Mouse (Mus musculus) myocyte (in vitro differentiated cells): ENCODE data around the gene Sept3.

Source experiments
- MAX ChIP-seq: IDR thresholded peaks from one replicate; pipeline ENCODE4 v1.6.1; 2011; ENCODE audit warnings: low read depth, mild to moderate bottlenecking, control low read depth
- MYOG ChIP-seq, 3 experiments: IDR thresholded peaks; one replicate each; pipeline ENCODE4 v1.6.1; 2011; ENCODE audit warnings: control low read depth in 2 of 3, low read depth in 2 of 3, mild to moderate bottlenecking in 2 of 3; ENCODE audit not compliant: insufficient read length in 2 of 3, control insufficient read depth in 1 of 3, insufficient read depth in 1 of 3
- POLR2A ChIP-seq: IDR thresholded peaks from one replicate; pipeline ENCODE4 v1.6.1; 2011; ENCODE audit warnings: low read depth, mild to moderate bottlenecking, control low read depth, moderate library complexity; ENCODE audit not compliant: insufficient read length
- POLR2AphosphoS2 ChIP-seq: IDR thresholded peaks from one replicate; pipeline ENCODE4 v1.6.1; 2011; ENCODE audit warnings: low read depth, control low read depth; ENCODE audit not compliant: insufficient read length
- REST ChIP-seq: IDR thresholded peaks from one replicate; pipeline ENCODE4 v1.6.1; 2011; ENCODE audit warnings: mild to moderate bottlenecking, control low read depth, moderate library complexity; ENCODE audit not compliant: insufficient read depth, insufficient read length
- TCF12 ChIP-seq: IDR thresholded peaks from one replicate; pipeline ENCODE4 v1.6.1; 2011; ENCODE audit warnings: mild to moderate bottlenecking, control low read depth; ENCODE audit not compliant: poor library complexity, insufficient read depth, severe bottlenecking
- USF1 ChIP-seq: IDR thresholded peaks from one replicate; pipeline ENCODE4 v1.6.1; 2011; ENCODE audit warnings: low read depth, mild to moderate bottlenecking, control low read depth, moderate library complexity

- TF ChIP-seq USF1: no peak
- no peak for TF ChIP-seq MYOG (IDR thresholded peaks at IDR 0.05; ENCODE audit: control insufficient read depth in 1 of 3, insufficient read depth in 1 of 3, insufficient read length in 2 of 3, low read depth in 2 of 3)
- TF ChIP-seq POLR2A: no peak
- TF ChIP-seq TCF12: no peak
- TF ChIP-seq REST: no peak
- TF ChIP-seq POLR2AphosphoS2: no peak
- TF ChIP-seq MAX: no peak
These were observed 19.4 kb upstream of the Sept3 start for GRCm38 (mm10) chr15:82255248-82255647.
